Mouse (Mus musculus): ENCODE measurements around the gene Kmt5a. TPM values are rescaled to one million over a fixed set of nuclear protein-coding genes. Genes with fewer than 3 reads are reported as not detected.

The Kmt5a gene
- polyA plus RNA-seq, 1 experiment from 2014 or later: 80.5 TPM

GRCm38 (mm10) chr5:124470591-124471171 lies 31.0 kb downstream of the Kmt5a start:
- H3K27me3 ChIP-seq (replicated peaks; ENCODE audit: control insufficient read depth, insufficient read depth, low read length): no peaks in the 10 kb centered on the region
- ATAC-seq: no peak
- H3K9ac ChIP-seq (ENCODE audit: low read depth, low read length): no peak overlapping the region
- H3K4me1 ChIP-seq (replicated peaks; ENCODE audit: control insufficient read depth, insufficient read depth, low read length): no peaks in the 10 kb centered on the region
- 77% methylated on average over 6 of the region's 6 CpGs for WGBS
- no peak for TF ChIP-seq CTCF (IDR thresholded peaks at IDR 0.05; ENCODE audit: low read depth)
- no peak overlapping the region for H3K4me2 ChIP-seq (replicated peaks; ENCODE audit: low read depth)
- H3K9me3 ChIP-seq (ENCODE audit: control insufficient read depth): no peaks in the 10 kb centered on the region
- no peak overlapping the region for H3K27ac ChIP-seq (ENCODE audit: low read depth, low read length)
- peaks cover 40% of the 10 kb centered on the region for H3K36me3 ChIP-seq (ENCODE audit: control insufficient read depth, insufficient read depth)
- H3K4me3 ChIP-seq (ENCODE audit: low read depth, low read length): no peak overlapping the region

DNA sequence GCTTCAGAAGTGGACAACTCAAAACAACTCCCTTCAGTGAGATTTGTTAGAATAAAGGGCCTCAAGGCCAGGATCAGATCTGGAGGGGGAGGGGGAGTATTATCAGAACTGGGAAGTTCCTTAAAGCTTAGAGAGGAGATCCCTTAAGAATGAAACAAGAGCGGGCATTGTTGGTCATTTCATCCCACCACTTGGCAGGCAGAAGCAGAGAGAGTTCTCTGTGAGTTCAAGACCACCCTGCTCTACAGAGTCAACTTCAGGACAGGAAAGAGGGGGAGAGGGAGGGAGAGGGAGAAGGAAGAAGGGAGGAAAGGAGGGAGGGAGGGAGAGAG lies 39.1 kb downstream of the Kmt5a start:
- H3K27ac ChIP-seq (ENCODE audit: low read depth, low read length): peak overlapping the region; percentile 42; the same call in 1 of the 2 replicates
- WGBS: 79% methylated on average over 1 of the region's 1 CpGs
- H3K9ac ChIP-seq (ENCODE audit: low read depth, low read length): no peak overlapping the region
- H3K27me3 ChIP-seq (replicated peaks; ENCODE audit: control insufficient read depth, insufficient read depth, low read length): no peaks in the 10 kb centered on the region
- no peak for TF ChIP-seq CTCF (IDR thresholded peaks at IDR 0.05; ENCODE audit: low read depth)
- no peaks in the 10 kb centered on the region for H3K36me3 ChIP-seq (ENCODE audit: control insufficient read depth, insufficient read depth)
- H3K4me2 ChIP-seq (replicated peaks; ENCODE audit: low read depth): 0 out of 2 replicates have a peak overlapping the region, but pooled peaks have one; percentile 28
- H3K9me3 ChIP-seq (ENCODE audit: control insufficient read depth): no peaks in the 10 kb centered on the region
- 0 out of 2 replicates have a peak, but pooled peaks cover 3% of the 10 kb centered on the region for H3K4me1 ChIP-seq (replicated peaks; ENCODE audit: control insufficient read depth, insufficient read depth, low read length)
- ATAC-seq: no peak
- H3K4me3 ChIP-seq (ENCODE audit: low read depth, low read length): no peak overlapping the region

DNA sequence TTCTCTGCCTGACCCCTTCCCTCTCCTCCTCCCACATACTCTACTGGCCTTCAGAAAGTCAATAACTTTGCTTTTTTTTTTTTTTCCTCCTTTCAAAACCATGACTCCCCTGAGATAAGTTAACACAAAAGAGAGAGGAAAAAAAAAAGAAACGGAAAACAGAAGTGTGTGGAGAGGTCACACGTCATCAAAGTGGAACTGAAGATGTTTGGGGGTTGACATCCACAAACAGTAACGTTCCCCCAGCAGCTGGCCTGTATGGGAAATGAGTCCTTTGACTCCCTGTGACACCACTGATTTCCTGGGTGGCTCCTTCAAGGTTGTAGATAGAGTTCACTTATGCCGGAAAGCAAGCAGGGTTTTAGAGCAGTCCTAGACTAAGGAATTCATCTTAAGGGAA lies 40.4 kb downstream of the Kmt5a start:
- no peak for ATAC-seq
- Histone ChIP-seq H3K9me3 (ENCODE audit: control insufficient read depth) (no peaks in the 10 kb centered on the region), H3K4me1 (replicated peaks; ENCODE audit: control insufficient read depth, insufficient read depth, low read length) (0 out of 2 replicates have a peak, but pooled peaks cover 3% of the 10 kb centered on the region), H3K4me2 (replicated peaks; ENCODE audit: low read depth) (no peak overlapping the region), H3K36me3 (ENCODE audit: control insufficient read depth, insufficient read depth) (no peaks in the 10 kb centered on the region), H3K9ac (ENCODE audit: low read depth, low read length) (no peak overlapping the region), H3K27ac (ENCODE audit: low read depth, low read length) (no peak overlapping the region), H3K4me3 (ENCODE audit: low read depth, low read length) (no peak overlapping the region), H3K27me3 (replicated peaks; ENCODE audit: control insufficient read depth, insufficient read depth, low read length) (no peaks in the 10 kb centered on the region)
- whole genome bisulfite sequencing: 67% methylated on average over 4 of the region's 4 CpGs
- TF ChIP-seq CTCF (IDR thresholded peaks at IDR 0.05; ENCODE audit: low read depth): no peak

DNA sequence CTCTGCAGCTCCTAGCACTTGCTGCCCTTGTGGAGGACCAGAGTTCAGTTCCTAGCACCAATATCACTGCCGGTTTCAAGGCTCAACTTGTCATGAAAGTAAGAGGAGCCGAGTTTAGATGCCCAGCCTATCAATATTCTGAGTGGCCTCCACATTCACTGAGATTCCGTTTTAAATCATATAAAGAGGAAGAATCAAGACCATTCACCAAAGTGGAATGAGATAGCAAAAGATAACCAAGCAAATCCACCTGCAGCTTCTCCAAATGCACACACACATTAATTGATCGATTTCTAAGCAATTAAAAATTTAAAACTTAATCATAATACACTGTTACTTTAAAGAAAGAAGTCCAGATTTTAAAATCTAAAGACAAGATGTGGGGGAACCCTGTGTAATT lies 42.0 kb downstream of the Kmt5a start:
- WGBS: 84% methylated on average over 4 of the region's 4 CpGs
- no peak for ATAC-seq
- Histone ChIP-seq H3K27me3 (replicated peaks; ENCODE audit: control insufficient read depth, insufficient read depth, low read length) (no peaks in the 10 kb centered on the region), H3K9me3 (ENCODE audit: control insufficient read depth) (no peaks in the 10 kb centered on the region), H3K27ac (ENCODE audit: low read depth, low read length) (no peak overlapping the region), H3K4me1 (replicated peaks; ENCODE audit: control insufficient read depth, insufficient read depth, low read length) (0 out of 2 replicates have a peak, but pooled peaks cover 3% of the 10 kb centered on the region), H3K36me3 (ENCODE audit: control insufficient read depth, insufficient read depth) (no peaks in the 10 kb centered on the region), H3K4me2 (replicated peaks; ENCODE audit: low read depth) (no peak overlapping the region), H3K9ac (ENCODE audit: low read depth, low read length) (no peak overlapping the region), H3K4me3 (ENCODE audit: low read depth, low read length) (no peak overlapping the region)
- no peak for TF ChIP-seq CTCF (IDR thresholded peaks at IDR 0.05; ENCODE audit: low read depth)

DNA sequence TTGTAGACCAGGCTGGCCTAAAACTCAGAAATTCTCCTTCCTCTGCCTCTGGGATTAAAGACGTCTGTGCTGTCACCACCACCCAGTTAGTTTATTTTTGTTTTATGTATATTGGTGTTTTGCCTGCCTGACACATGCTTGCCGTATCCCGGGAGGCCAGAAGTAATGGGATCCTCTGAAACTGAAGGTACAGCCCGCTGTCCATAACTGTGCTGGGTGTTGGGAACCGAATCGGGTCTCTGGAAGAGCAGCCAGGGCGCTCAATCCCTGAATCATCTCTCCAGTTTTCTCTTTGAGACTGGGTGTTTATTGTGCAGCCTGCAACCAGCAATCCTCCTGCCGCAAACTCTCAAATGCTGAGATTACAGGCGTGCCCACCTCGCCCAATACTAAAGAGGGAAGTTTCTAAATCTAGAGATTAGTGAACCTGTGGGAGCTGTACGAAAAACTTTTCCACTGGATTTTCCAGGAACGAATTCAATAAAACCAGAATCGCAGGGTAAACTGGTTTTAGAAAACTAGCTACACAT lies 42.8 kb downstream of the Kmt5a start:
- no peak for ATAC-seq
- H3K36me3 ChIP-seq (ENCODE audit: control insufficient read depth, insufficient read depth): no peaks in the 10 kb centered on the region
- H3K4me2 ChIP-seq (replicated peaks; ENCODE audit: low read depth): peak overlapping the region; percentile 78
- 0 out of 2 replicates have a peak, but pooled peaks cover 3% of the 10 kb centered on the region for H3K4me1 ChIP-seq (replicated peaks; ENCODE audit: control insufficient read depth, insufficient read depth, low read length)
- H3K9ac ChIP-seq (ENCODE audit: low read depth, low read length): peak overlapping the region; percentile 90
- peak overlapping the region; percentile 73 for H3K4me3 ChIP-seq (ENCODE audit: low read depth, low read length)
- peak overlapping the region; percentile 99 for H3K27ac ChIP-seq (ENCODE audit: low read depth, low read length)
- H3K27me3 ChIP-seq (replicated peaks; ENCODE audit: control insufficient read depth, insufficient read depth, low read length): no peaks in the 10 kb centered on the region
- no peak for TF ChIP-seq CTCF (IDR thresholded peaks at IDR 0.05; ENCODE audit: low read depth)
- no peaks in the 10 kb centered on the region for H3K9me3 ChIP-seq (ENCODE audit: control insufficient read depth)
- WGBS: 2% methylated on average over 13 of the region's 13 CpGs

DNA sequence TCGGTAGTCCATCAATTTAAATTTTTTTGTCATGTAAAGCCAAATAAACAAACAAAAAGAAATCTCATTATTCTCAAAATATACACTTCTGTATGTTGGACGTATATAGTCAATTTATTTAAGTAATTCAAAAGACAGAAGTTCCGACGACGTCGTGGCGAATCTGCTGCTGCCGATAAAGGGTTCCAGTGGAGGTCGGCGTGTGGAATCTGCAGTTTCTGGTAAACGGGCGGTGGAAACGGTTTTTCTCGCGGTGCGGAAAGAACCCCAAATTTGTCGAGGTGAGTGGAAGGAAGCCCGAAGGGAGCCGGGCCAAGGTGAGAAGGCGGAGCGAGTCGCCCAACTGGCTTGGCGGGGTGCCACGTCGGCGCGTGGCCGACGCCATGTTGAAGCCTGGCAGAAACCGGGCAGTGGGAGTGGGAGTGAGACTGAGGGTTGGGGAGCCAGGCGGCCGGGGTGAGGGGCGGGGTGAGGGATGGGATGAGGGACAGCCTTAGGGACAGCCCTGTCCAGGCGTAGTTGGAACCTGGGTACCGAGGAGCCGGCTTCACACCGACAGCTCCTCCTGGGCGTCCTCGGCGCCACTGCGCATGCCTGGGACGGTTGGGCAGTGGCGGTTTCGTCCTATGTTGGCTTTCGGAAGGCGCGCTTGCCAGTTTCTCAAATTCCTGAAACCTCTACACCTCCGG lies 43.4 kb downstream of the Kmt5a start, which contains the start of gene Snrnp35:
Gene Snrnp35, plus strand, starts transcription at position 169 of the 689 bp plus-strand sequence.
- under 1% methylated on average over 48 of the region's 48 CpGs for WGBS
- 0 out of 2 replicates have a peak, but pooled peaks cover 3% of the 10 kb centered on the region for H3K4me1 ChIP-seq (replicated peaks; ENCODE audit: control insufficient read depth, insufficient read depth, low read length)
- no peaks in the 10 kb centered on the region for H3K27me3 ChIP-seq (replicated peaks; ENCODE audit: control insufficient read depth, insufficient read depth, low read length)
- no peaks in the 10 kb centered on the region for H3K9me3 ChIP-seq (ENCODE audit: control insufficient read depth)
- peak; percentile 18; the same call in 1 of the 2 replicates for TF ChIP-seq CTCF (IDR thresholded peaks at IDR 0.05; ENCODE audit: low read depth)
- H3K4me2 ChIP-seq (replicated peaks; ENCODE audit: low read depth): peak within 1 kb of the TSS; percentile 78
- H3K36me3 ChIP-seq (ENCODE audit: control insufficient read depth, insufficient read depth): no peaks in the 10 kb centered on the region
- peak within 1 kb of the TSS; percentile 73 for H3K4me3 ChIP-seq (ENCODE audit: low read depth, low read length)
- peak within 1 kb of the TSS; percentile 99 for H3K27ac ChIP-seq (ENCODE audit: low read depth, low read length)
- peak; percentile 80 for ATAC-seq
- peak within 1 kb of the TSS; percentile 90 for H3K9ac ChIP-seq (ENCODE audit: low read depth, low read length)

Measured in intestine, postnatal 0 days (tissue).